Mouse (Mus musculus) cerebellum, adult 2 months (tissue): ENCODE results near the gene Chrm4.

Experiments
- CTCF ChIP-seq: fragments of 200-500 bp; IDR thresholded peaks from 2 replicates; pipeline ENCODE4 v1.5.1; 2011; ENCODE audit warnings: low read depth, mild to moderate bottlenecking, control low read depth, low read length, moderate library complexity, borderline replicate concordance; ENCODE audit not compliant: insufficient read depth
- POLR2A ChIP-seq: fragments of 200-500 bp; IDR thresholded peaks from 2 replicates; pipeline ENCODE4 v1.6.1; 2011; ENCODE audit warnings: low read length, control low read depth, borderline replicate concordance; ENCODE audit not compliant: insufficient read depth

GRCm38 (mm10) chr2:91966367-91966766, 39.3 kb downstream of the Chrm4 start:
- TF ChIP-seq CTCF = no peak
- TF ChIP-seq POLR2A = no peak
